Mouse (Mus musculus): ENCODE results near the gene Crygc.

- no peak for TF ChIP-seq CTCF (IDR thresholded peaks at IDR 0.05; ENCODE audit: borderline replicate concordance, insufficient read depth, low read length)
- TF ChIP-seq POLR2A (IDR thresholded peaks at IDR 0.05; ENCODE audit: low read depth, low read length): no peak
These were observed 35.9 kb downstream of the Crygc start for GRCm38 (mm10) chr1:65037542-65037941.
